Mouse (Mus musculus): ENCODE measurements at regions not wholly inside any gene's neighbourhood (a gene's known extent, or its start where the extent isn't known, plus 50 kb on each side); places are given as distances from the start of the nearest gene placed in this dataset.

DNA sequence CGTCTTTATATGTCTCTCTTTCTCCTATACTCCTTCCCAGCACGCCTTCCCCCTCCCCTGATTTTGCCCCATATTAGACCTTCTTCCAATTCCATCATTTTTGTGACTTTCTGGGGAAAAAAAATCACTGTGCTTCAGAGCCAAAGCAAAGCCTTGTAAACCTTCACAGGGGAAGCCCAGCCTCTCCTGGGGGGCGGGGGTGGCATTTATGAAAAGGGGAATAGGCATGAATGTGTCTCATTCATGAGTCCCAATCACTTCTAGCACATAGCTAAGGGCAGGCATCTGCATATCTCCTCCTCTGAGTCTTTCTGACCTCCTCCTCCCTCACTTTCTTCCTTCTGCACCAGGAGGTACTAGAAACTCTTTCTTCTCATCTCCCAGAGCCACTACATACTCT is 149.8 kb downstream of the Adamts15 start:
- DNase-seq (ENCODE audit: low spot score in 2 of 2) = no peak

DNA sequence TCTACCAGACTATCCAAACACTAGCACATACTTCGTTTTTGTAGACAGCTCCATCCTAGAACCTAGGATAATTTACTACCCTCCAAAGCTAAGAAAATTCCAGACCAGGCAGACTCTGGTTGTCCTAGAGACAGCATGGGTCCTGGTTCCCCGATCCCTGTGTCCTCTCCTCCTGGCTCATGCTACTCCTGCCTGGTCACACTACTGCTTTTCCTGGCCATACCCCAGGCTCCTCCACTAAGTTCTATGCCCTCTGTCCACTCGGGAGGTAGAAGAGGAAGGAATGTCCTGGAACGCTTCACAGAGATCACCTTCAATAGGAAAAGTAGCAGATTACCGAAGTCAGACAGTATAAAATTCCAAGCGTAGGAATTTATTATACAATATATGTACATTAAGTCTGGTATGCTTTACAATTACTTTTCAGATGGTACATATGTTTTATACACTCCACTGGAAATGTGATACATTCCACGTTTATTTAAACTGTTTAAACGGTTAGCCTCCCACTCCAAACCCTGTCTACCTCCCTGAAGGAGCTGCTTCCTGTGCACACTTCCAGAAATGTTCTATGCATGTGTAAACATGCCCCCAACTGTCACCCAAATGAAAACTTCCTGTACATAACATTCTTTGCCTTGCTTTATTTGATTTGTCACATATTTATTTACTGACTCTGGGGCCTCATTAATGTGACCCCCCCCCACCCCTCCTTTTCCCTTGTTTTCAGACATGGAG is 151.6 kb downstream of the Adamts15 start:
- DNase-seq (ENCODE audit: low spot score in 2 of 2) = no peak

DNA sequence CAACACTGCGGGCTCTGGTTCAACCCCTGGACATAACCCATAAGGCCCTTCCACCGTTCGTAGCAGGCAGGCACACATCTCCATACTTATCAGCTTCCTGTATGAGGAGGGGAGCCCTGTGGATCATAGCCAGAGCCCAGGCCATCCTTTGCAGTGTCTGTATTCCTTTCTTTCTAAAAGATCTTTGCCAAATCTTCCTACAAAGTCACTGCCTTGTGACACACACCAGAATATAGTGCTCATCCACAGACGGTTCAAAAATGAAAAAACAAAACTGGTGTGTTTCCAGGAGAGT is 152.9 kb downstream of the Adamts15 start:
- no peak for DNase-seq (ENCODE audit: low spot score in 2 of 2)

DNA sequence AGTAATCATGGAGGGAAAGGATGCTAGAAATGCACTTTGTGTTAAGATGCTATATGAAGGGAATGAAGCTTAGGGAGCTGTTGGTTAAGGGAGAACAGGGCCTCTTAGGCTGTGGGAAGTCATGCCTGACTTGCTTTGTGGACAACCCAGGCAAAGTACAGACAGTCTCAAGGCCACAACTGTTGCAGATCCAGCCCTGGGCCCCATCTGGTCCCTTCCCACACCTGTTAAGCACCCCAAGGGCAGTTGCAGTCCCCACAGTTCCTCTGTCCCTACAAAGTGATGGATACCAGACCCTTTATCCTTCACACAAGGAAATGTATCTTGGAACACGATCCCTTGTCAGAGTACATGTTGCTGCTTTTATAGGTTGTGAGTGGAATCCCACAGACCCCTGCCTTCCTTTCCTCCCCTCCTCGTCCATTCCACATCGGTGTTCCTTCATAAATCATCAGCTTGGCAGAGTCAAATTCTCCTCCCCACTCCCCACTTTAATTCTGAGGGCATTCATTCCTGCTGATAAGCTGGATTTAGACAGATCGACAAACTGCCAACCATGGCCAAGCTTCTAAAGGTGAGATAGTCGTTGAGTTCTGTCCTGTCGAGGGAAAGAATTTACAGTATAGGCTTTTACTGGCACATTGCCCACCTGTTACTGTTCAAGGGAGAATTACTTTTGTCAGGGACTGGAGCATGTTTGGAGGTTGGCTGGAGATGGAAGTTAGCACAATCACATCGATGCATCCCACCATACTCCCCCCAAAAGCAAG is 153.4 kb downstream of the Adamts15 start:
- DNase-seq (ENCODE audit: low spot score in 2 of 2) = no peak

DNA sequence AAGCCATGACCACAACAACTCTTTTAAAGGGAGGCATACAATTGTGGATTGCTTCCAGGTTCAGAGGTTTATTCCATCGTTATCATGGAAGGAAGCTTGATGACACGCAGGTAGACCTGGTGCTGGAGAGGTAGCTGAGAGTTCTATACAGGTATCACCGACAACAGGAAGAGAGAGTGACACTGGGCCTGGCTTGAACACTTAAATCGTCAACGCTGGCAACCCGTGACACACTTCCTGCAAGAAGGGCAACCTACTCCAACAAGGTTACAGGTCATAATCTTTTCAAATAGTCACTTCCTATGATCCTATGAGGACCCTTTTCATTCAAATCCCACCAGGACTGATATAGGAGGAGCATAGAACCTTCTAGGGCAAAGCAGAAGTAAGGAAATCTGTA is 155.6 kb downstream of the Adamts15 start:
- no peak for DNase-seq (ENCODE audit: low spot score in 2 of 2)

DNA sequence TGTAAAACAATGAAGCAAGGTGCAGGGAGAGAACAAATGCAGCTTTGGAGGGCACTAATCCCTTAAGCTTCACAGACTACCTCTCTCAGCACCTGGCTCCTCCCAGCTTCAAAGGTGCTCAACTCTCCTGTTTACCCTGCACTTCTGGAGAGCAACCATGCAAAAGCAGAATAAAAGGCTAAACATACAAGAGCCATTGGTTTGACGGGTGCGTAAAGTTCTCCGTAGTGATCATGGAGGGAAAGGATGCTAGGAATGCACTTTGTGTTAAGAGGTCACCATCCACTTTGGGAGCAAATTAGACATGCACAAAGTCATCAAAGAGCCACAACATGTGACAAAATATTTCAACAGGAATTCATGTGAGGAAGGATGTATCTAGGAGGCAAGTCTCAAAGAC is 156.1 kb downstream of the Adamts15 start:
- DNase-seq (ENCODE audit: low spot score in 2 of 2) = no peak

DNA sequence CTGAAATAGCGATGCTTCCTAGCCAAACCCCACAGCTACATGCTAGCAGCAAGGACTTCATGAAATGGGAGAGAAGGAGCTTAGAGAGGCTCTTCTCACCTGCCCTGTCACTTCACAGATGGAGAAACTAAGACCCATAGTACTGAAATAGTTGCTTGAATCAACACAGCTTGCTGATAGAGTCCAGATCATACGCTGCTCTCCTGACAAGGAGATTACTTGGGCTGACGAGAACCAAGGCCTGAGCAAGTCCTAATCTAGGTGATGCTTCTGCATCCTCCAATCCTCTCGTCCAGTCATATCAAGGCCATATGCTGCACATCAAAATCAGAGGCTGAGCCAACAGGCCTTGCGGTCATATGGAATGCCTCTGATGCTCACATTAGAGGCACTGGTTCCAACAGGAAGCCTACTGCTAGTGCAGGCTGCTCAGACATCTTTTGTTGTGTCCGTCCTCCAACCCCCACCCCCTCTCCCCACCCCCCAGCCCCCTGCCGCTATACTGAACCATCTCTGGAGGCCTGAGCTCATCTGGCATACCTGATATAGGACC is 157.2 kb downstream of the Adamts15 start:
- DNase-seq (ENCODE audit: low spot score in 2 of 2) = no peak

DNA sequence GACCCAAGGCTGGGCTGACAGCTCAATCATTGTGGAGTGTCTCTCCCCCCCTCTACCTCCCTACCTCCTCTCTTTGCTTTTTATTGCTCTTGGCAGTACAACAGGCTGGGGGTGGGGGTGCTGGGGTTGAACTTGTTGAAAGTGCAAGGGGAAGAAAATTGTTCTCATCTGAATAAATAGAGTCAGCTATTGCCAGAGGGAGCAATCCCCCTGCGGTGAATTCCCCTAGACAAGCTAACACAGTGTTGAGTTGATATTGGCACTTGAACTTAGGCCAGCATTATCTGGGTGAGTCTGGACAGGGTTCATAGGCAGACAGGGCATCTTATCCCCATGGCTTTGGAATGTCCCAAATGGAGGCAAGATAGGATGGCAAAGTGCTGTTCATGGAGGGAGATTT is 159.3 kb downstream of the Adamts15 start:
- no peak for DNase-seq (ENCODE audit: low spot score in 2 of 2)

DNA sequence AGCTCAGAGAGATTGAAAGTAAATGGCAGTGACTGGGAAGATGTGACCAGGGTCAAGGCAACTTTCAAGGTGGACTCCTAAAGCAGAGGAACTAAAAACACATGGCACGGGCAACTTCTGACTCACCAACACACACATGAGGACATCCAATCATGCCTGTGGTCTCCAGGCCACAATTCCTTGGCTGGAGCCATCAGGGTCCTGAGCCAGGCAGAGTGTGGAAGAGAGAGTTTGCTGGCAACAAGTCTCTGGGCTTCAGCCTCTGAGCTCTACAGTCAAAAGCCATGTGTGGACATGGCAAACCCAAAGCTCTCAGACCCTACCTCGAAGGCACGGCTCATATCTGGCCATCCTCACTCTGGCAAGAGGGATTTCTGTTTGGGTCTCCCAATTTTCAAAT is 164.1 kb downstream of the Adamts15 start:
- DNase-seq (ENCODE audit: low spot score in 2 of 2) = no peak

DNA sequence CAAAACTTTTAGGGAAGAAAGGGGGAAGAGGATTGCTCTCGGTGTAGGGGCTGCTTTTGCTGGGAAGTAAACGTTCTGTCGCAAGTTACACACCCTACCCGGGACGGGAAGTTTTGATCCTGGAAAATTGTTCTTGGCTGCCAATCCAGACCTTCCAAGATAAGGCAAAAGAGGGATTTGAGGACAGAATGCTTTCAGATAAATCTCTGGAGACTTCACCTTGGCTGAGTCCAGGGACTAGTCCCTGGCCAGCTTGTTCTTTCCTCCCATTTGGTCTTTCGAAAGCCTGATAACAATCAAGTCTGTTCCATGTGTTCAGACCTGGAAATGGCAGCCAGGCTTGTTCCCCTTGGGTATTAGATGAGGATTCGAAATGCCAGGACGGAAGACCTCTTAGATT is 164.8 kb downstream of the Adamts15 start:
- no peak for DNase-seq (ENCODE audit: low spot score in 2 of 2)

DNA sequence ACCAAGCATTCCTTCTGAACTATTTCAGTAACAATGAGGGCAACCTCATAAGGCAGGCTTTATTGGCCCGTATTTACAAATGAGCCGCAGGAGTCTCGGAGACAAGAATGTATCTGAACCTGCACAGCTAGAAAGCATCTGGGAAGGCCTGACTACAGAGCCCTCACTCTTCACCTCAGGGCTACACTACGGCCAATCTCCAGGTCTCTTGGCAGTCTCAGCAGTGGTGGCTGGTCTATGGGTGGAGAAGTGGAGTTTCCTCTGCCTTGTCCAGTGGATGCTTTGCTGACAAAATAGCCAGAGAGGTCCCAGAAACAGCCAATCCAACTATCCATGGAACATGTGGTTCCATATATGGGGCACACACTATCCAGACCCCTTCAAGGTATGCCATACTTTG is 165.5 kb downstream of the Adamts15 start:
- no peak for DNase-seq (ENCODE audit: low spot score in 2 of 2)

DNA sequence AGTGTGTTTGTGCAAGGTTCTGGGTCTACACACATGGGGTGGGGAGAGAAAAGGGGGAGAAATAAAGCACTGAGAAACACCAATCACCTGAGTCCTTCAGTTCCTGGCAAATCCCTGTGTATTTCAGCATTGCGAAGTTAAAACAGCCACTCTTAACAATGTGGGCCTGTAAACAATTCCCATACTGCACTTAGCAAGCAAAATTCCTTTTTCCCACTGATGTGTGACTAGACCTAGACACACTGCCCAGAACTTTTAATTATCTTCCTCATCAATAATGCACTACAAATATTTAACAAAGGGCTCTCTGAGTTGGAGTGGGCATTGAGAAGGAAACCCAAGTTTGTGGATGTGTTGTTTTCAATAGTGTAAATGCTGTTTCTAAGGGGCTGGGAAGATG is 166.7 kb downstream of the Adamts15 start:
- DNase-seq (ENCODE audit: low spot score in 2 of 2) = no peak

DNA sequence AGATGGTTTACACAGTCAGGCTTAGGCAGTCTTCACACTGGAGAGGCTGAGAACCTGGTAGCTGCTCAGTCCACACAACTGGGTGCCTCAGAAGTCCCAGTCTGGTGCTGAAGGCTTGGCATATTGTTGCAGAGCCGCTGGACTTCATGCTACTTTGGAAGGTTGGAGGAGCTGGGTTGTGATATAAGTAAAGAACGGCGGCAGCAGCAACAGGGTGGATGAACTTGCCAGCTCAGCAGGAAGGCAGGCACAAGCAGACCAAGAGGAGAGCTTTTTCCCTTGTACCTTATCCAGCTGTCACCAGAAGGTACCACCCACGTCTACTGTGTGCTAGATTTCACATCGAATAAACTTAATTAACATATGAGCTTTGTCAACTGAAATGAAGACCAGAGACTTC is 167.4 kb downstream of the Adamts15 start:
- no peak for DNase-seq (ENCODE audit: low spot score in 2 of 2)

DNA sequence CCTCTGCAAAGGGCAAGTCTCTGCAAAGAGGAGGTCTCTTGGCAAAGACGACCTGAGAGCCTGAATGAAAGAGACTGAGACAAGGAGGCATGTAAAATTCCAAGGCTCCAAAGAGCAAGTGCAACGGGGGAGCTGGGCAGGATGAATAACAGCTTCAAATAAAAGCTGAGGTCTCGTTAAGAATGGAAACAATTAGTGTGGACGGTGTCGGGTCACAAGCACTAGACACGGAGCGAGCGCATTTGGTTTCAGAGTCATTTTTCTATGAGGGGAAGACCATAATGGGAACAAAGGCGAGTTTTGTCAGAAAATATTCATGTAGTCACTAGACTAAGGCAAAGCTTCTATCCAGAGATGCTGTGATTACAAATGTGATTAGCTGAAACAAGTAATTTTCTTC is 178.8 kb downstream of the Adamts15 start:
- no peak for DNase-seq (ENCODE audit: low spot score in 2 of 2)

DNA sequence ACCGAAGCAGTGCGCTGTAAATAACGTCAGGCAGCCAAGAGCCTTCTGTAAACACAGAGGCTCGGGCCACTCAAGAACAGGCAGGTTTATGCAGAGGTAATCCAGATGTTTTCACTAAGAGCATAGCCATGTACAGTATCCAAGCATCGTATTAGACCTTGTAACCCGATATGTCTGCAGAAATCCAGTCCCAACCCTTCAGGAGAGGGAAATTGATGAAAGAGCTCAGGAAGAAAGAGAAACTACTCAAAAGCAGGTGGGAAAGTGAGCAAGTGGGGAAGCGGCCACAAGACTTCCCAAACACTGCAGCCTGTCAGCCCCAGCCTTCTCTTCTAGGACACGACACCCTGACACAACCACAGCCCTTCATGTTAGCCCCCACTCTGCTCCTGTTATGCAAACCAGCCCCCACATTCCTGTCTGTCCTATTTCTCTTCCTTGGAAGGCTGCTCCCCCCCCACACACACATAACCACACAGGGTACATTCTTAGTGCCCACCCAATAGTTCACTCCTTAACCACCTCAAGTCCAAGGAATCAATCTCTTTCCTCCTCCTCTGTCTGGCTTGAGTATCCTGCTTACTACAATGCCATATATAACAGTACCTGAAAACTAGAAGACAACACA is 179.7 kb downstream of the Adamts15 start:
- no peak for DNase-seq (ENCODE audit: low spot score in 2 of 2)

DNA sequence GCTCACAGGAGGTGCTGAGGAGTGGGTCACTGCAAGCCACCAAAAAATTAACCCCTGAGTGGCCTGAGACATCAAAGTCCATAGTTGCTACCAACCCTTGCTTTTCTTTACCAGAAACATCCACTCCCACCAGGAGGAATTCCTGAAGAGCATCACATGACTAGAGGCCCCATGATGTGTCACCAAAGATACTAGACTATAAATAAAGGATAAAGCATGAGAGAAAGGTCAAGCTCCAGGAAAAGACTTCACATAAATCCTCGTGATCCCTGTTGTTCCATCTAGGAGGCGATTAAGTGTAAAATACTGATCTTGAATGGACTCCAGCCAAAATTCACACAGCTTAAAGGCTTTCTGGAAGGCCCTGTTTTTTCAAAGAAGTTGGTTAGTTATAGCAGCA is 190.6 kb downstream of the Adamts15 start:
- DNase-seq (ENCODE audit: low spot score in 2 of 2) = no peak

DNA sequence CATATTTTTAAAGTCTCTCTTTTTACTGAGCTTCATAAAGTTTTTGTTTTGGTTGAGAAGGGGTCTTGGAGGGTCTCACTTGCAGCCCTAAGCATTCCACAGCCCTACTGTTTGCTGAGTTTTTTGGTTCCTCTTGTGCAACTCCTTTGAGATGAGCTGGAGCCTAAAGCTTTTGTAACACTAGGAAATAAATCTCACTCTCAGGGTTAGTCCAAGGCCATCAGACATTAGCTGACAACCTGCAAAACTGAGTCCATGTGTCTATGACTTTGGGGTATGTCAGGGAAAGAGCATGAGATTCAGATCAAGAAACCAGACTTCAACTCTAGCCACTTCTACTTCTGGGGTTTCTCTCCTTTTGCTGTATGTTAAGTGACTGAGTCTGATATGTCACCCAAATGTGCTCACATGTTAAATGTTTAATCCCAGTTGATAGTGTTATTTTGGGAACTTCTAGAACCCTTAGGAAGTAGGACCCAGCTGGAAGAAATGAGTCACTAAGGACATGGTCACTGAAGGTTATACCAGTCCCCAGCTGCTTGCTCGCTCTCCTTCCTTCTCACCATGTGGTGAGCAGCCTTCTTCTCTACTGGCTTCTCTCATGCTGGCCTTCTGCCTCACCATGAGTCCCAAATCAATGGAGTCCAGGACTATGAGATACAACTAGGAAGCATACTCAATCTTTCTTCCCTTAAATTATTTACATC is 198.7 kb downstream of the Adamts15 start:
- no peak for DNase-seq (ENCODE audit: low spot score in 2 of 2)

DNA sequence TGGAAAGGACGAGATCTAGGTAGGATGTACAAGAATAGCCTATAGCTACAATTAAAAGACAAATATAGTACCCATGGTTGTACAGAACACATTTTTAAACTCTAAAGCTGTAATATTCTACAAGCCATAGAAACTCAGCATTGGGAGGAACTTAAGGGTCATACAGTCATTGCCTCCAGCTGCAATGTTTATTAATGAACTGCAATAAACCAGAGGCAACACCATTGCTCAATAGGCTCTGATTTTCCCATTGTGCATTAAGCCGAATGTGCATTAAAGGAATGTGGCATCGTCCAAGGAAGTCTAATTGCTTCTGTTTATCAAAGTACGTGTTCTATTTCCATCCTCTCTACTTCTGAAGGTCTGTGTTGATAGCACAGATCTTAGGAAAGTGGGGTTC is 200.4 kb downstream of the Adamts15 start:
- DNase-seq (ENCODE audit: low spot score in 2 of 2) = no peak

DNA sequence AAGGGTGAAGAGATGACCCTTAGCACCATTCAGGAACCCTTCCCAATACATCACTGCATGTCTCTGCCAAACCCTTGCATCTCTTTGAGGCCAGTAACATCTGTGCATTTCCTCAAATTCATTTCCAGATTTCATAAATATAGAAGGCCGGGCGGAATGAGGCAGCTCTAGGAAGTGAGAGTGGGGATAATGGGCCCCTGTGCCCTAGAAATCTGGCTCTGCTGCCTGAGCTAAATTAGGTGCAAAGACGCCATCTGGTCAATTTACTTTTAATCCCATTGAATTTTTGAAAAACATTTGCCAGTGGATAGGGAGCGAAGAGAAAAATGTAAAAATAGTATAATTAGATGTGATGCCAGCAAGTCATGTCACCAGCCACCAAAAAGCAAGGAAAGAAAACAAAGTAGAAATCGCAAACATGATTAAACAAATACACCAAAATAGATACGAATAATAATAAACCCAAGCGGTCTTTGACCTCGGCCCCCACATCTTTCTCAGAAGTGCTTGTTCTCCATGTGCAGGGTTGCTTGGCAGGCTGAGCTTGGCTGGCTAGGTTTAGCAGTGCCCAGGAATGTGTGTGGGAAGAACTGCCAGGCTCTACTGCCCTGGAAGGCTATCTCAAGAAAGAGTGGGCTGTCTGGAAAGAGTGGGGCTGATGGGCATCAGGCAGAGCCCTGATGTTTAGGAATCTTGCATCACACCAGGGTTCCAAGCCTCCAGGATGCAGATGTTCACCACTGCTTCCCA is 205.7 kb downstream of the Adamts15 start:
- peak; percentile 4 to 37 for DNase-seq (ENCODE audit: low spot score in 2 of 2)

DNA sequence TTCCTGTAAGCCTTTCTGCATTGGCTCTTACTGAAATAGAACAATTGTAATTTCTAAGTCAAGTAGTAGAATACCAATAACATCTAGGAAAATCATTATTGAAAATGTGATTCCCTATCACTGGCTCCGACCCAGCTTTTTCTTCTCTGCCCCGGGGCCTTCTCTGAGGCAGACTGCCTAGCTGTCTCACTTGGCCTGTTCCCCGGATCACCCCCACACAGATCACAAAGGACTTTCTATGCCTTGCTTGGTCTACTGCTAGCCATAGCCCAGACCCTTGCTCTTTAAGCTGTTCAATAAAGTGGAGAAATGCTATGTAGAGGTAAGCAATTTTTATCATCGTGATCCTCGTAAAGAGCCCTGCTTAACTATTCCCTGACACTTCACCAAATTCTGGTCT is 212.1 kb downstream of the Adamts15 start:
- peak in 1 of 2 experiments; percentile 28 for DNase-seq (ENCODE audit: low spot score in 2 of 2)

DNA sequence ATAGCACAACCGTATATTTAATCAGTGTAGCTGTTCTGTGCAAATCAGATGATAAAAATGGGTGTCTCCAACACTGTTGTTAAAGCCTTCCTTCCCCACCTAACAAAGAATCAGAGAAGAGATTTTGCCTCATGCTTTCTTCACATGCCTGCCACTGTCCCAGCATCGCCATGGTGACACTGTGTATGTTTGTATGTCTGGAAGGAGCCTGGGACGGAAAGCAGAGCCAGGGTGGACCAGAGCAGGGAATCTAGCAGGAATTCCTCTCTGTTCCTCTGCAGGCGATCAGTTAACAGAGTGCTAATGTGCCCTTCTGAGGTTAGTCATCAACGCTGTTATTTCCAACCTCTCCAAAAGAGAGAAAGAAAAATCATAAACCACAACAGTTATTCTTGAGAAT is 222.4 kb downstream of the Adamts15 start:
- no peak for DNase-seq (ENCODE audit: low spot score in 2 of 2)

Measured in layer of hippocampus, adult 18-20 months (tissue).